Mouse (Mus musculus) forebrain, embryonic 14.5 days (tissue): ENCODE results near the gene Lacc1. TPM values are rescaled to one million over a fixed set of nuclear protein-coding genes. Genes with fewer than 3 reads are reported as not detected.
A peak's percentile ranks its signal among the peaks of the same experiment; 100 is the strongest.

Source experiments
- ATAC-seq: fragments of 200-750 bp; cut with Nextera tagmentation; 2 replicates; pipeline ENCODE4 v1.8.0; 2017; ENCODE audit warnings: mild to moderate bottlenecking, moderate library complexity
- DNase-seq: peaks from one replicate; pipeline ENCODE4 v3.0.0-alpha.2; 2015; ENCODE audit warnings: low spot score
- H3K27ac ChIP-seq: fragments of 300-500 bp; sonication (generic); 2 replicates; pipeline ENCODE4 v1.5.1; 2014; ENCODE audit warnings: low read depth, mild to moderate bottlenecking, control low read depth, low read length, moderate library complexity
- H3K27me3 ChIP-seq: fragments of 300-500 bp; sonication (generic); replicated peaks from 2 replicates; pipeline ENCODE4 v1.6.1; 2014; ENCODE audit warnings: low read length, control low read depth, mixed read lengths; ENCODE audit not compliant: control insufficient read depth, insufficient read depth
- H3K36me3 ChIP-seq: fragments of 300-500 bp; sonication (generic); 2 replicates; pipeline ENCODE4 v1.6.1; 2014; ENCODE audit warnings: low read length, control low read depth; ENCODE audit not compliant: control insufficient read depth, insufficient read depth
- H3K4me1 ChIP-seq: fragments of 300-500 bp; sonication (generic); 2 replicates; pipeline ENCODE4 v1.6.1; 2014; ENCODE audit warnings: antibody characterized with exemption, low read length, control low read depth; ENCODE audit not compliant: control insufficient read depth, insufficient read depth
- H3K4me2 ChIP-seq: fragments of 300-500 bp; sonication (generic); 2 replicates; pipeline ENCODE4 v1.6.1; 2014; ENCODE audit warnings: mild to moderate bottlenecking, control low read depth, low read length
- H3K4me3 ChIP-seq: fragments of 300-500 bp; sonication (generic); 2 replicates; pipeline ENCODE4 v1.5.1; 2014; ENCODE audit warnings: low read depth, low read length, control low read depth
- H3K9ac ChIP-seq: fragments of 300-500 bp; sonication (generic); 2 replicates; pipeline ENCODE4 v1.6.1; 2014; ENCODE audit warnings: mild to moderate bottlenecking, low read length, control low read depth, moderate library complexity
- H3K9me3 ChIP-seq: fragments of 300-500 bp; sonication (generic); replicated peaks from 2 replicates; pipeline ENCODE4 v1.6.1; 2016; ENCODE audit warnings: low read length, control low read depth, mixed read lengths; ENCODE audit not compliant: control insufficient read depth
- WGBS: fragments of 180-500 bp; shearing (Covaris S2); extraction: QIAGEN DNeasy Blood & Tissue Kit; methylation state at CpG from one replicate; pipeline ENCODE4 v1.1.7; 2014; 5-methylcytosine and 5-hydroxymethylcytosine counted together
- polyA plus RNA-seq: library from polyadenylated mRNA; unstranded; fragments of >200 nt; fragmentation: Nextera tagmentation; extraction: Ambion mirVana; gene quantifications from 2 replicates; pipeline ENCODE4 v1.2.1, GENCODE M21; 2014

Lacc1 gene
- 1.6 TPM in 2 replicates for polyA plus RNA-seq

- under 1% methylated on average over 81 of the region's 86 CpGs for WGBS
- Histone ChIP-seq H3K4me1 (no peaks in the 10 kb centered on the region), H3K4me3 (peak within 1 kb of the TSS; percentile 48), H3K27ac (no peak within 1 kb of the TSS), H3K9me3 (no peaks in the 10 kb centered on the region), H3K27me3 (no peaks in the 10 kb centered on the region), H3K36me3 (no peaks in the 10 kb centered on the region), H3K9ac (peak within 1 kb of the TSS; percentile 67), H3K4me2 (peak within 1 kb of the TSS; percentile 77)
- peak; percentile 81 for ATAC-seq
- peak; percentile 54 for DNase-seq
Observed at GRCm38 (mm10) chr14:77036226-77037046, at the start of gene Lacc1, which contains the start of gene Ccdc122. TSS of gene Lacc1 (minus strand) at chr14:77036904. TSS of gene Ccdc122 (plus strand) at chr14:77036772.

DNA sequence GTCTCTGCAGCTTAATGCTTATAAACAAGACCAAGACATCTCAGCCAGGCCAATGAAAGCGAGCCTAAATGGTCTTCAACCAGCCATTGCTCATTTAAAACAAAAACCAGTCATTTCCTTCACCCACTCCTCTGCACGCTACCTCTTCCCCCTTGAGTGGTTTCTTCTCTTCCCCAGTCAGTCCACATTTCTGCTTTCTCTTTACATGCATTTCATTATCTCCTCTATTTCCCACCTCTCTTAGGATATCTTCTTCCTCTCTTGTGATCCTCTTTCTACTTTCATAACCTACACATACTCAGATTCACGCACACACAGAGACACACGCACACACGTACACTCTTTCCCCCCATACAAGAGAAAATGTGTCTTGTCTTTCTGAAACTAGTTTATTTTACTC is 44.5 kb upstream of the Lacc1 start:
- Histone ChIP-seq H3K4me2 (no peak overlapping the region), H3K4me1 (no peaks in the 10 kb centered on the region), H3K27me3 (no peaks in the 10 kb centered on the region), H3K4me3 (no peak overlapping the region), H3K27ac (no peak overlapping the region), H3K36me3 (no peaks in the 10 kb centered on the region), H3K9me3 (no peaks in the 10 kb centered on the region), H3K9ac (no peak overlapping the region)
- DNase-seq (no peak), ATAC-seq (no peak)
- 93% methylated on average over 5 of the region's 5 CpGs for WGBS

GRCm38 (mm10) chr14:77069361-77069760 is 32.7 kb upstream of the Lacc1 start:
- H3K36me3 ChIP-seq = no peaks in the 10 kb centered on the region
- H3K4me1 ChIP-seq = no peaks in the 10 kb centered on the region
- H3K4me2 ChIP-seq = no peak overlapping the region
- no peak overlapping the region for H3K9ac ChIP-seq
- DNase-seq = no peak
- no peaks in the 10 kb centered on the region for H3K9me3 ChIP-seq
- no peak overlapping the region for H3K4me3 ChIP-seq
- no peaks in the 10 kb centered on the region for H3K27me3 ChIP-seq
- no peak for ATAC-seq
- WGBS = 88% methylated on average over 1 of the region's 1 CpGs
- H3K27ac ChIP-seq = no peak overlapping the region

DNA sequence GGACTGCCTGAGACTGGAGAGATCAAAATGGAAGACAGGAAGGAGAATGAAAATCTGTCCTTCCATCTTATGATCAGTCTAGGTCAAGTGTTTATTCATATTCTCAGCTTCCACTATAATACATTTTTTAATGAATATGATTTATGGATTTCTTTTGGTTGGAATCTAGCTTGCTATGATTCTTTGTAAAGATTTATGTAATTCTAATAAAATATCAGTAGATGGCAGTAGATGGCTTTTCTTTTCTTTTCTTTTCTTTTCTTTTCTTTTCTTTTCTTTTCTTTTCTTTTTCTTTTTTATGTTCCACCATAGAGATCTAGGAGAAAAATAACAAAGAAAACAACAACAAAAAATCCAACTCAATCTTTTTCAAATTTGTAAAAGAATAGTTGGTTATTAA is 16.6 kb upstream of the Lacc1 start:
- H3K27me3 ChIP-seq = no peaks in the 10 kb centered on the region
- H3K27ac ChIP-seq = no peak overlapping the region
- DNase-seq (no peak), ATAC-seq (no peak)
- H3K36me3 ChIP-seq = no peaks in the 10 kb centered on the region
- H3K4me1 ChIP-seq = no peaks in the 10 kb centered on the region
- H3K4me2 ChIP-seq = no peak overlapping the region
- no peak overlapping the region for H3K9ac ChIP-seq
- H3K4me3 ChIP-seq = no peak overlapping the region
- H3K9me3 ChIP-seq = peaks cover 7% of the 10 kb centered on the region; the same call in 1 of the 2 replicates

- DNase-seq = no peak
Observed at GRCm38 (mm10) chr14:77037832-77038425, 1.2 kb upstream of the Lacc1 start.

GRCm38 (mm10) chr14:77037330-77037729 is 626 bp upstream of the Lacc1 start:
- Histone ChIP-seq H3K4me1 (no peaks in the 10 kb centered on the region), H3K27ac (no peak overlapping the region), H3K4me3 (no peak overlapping the region), H3K9ac (no peak overlapping the region), H3K4me2 (no peak overlapping the region), H3K27me3 (no peaks in the 10 kb centered on the region), H3K36me3 (no peaks in the 10 kb centered on the region), H3K9me3 (no peaks in the 10 kb centered on the region)
- no peak for DNase-seq
- 88% methylated on average over 5 of the region's 5 CpGs for WGBS
- ATAC-seq = no peak

More at GRCm38 (mm10) chr14:77037832-77038425, 1.2 kb upstream of the Lacc1 start:
- Histone ChIP-seq H3K4me3 (no peak overlapping the region), H3K4me2 (no peak overlapping the region), H3K27ac (no peak overlapping the region), H3K27me3 (no peaks in the 10 kb centered on the region), H3K4me1 (no peaks in the 10 kb centered on the region), H3K36me3 (no peaks in the 10 kb centered on the region), H3K9me3 (no peaks in the 10 kb centered on the region), H3K9ac (no peak overlapping the region)
- ATAC-seq = no peak
- WGBS = 76% methylated on average over 8 of the region's 8 CpGs

- DNase-seq = no peak
- no peak overlapping the region for H3K27ac ChIP-seq
- no peaks in the 10 kb centered on the region for H3K36me3 ChIP-seq
- no peak overlapping the region for H3K4me3 ChIP-seq
- 81% methylated on average over 8 of the region's 8 CpGs for whole genome bisulfite sequencing
- no peak for ATAC-seq
- no peaks in the 10 kb centered on the region for H3K27me3 ChIP-seq
- no peak overlapping the region for H3K4me2 ChIP-seq
- H3K4me1 ChIP-seq = no peaks in the 10 kb centered on the region
- no peaks in the 10 kb centered on the region for H3K9me3 ChIP-seq
- H3K9ac ChIP-seq = no peak overlapping the region
Observed at GRCm38 (mm10) chr14:77034970-77035369, 1.7 kb downstream of the Lacc1 start.

DNA sequence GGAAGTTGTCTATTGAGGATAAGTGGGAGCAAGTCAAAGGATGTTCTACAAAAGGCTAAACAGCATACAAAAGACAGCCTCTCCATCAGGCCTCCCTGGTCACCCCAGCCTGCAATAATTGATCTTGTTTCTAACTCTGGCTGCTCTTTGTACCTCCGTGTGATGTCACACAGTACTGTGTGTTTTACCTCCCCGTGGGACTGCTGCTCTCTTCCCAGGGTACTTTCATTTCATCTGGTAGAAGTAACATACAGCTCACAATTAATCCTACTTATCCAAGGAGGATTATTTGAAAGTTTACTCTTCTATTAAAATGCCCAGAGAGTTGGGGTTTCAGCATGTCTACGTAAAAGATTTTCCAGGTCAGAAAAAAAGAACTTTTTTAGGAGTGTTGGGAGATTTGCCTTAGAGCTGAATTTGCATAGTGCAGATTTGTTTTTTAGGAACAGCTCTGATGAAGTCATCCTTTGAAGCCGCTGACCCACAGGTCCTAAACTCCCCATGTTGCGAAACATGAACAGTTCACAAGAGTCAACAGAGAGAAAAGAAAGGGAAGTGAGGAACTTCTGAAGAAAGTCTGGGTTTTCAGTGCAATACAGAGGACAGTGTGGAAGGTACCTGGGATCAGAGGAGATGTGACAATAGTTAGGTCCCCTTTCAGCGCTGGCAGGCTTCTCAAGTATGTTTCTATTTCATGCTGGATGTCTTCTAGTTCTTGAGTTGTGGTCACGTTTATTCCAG is 2.4 kb downstream of the Lacc1 start:
- no peak overlapping the region for H3K4me3 ChIP-seq
- no peaks in the 10 kb centered on the region for H3K4me1 ChIP-seq
- ATAC-seq (no peak), DNase-seq (no peak)
- H3K9me3 ChIP-seq = no peaks in the 10 kb centered on the region
- H3K27me3 ChIP-seq = no peaks in the 10 kb centered on the region
- 58% methylated on average over 7 of the region's 7 CpGs for WGBS
- no peak overlapping the region for H3K9ac ChIP-seq
- no peak overlapping the region for H3K4me2 ChIP-seq
- H3K27ac ChIP-seq = no peak overlapping the region
- no peaks in the 10 kb centered on the region for H3K36me3 ChIP-seq
